Mouse (Mus musculus) cerebellum, adult 8-10 months (tissue): ENCODE results near the gene Aloxe3.

Experiments
- DNase-seq: peaks from one replicate; pipeline ENCODE4 v3.0.0; 2022

The Aloxe3 gene

DNA sequence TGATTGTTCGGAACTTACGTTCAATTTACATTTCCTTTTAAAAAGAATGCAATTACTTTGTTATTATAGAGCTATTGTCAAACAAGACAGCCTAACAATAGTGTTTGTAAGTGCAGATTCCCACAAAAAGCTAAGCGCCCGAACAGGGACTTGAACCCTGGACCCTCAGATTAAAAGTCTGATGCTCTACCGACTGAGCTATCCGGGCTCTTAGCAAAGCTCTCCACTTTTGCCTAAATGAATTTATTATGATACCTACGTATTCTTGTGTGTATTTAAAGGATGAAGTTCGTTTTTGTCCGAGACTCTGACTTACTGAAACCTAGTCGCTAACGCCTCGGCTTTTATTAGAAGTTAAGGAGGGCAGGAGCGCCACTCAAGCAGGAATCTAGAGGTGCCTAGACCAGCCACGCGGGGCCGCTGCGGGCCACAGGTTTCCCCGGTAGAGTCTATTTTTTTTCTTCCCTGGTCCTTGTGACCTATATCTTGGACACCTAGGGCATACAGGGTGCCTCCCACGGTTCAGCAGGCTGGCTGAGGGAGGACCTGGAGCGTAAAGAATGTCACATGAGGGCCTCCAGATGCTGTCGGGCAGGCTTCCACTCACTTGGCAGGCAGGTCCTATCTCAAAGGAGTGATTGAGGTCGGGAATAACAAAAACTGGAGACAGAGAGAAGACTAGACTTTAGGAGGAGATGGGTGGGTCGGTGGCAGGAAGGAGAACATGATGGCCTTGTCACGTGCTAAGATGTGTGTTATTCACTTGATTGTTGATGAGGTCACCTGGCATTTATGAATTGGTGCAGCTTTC, 450 bp upstream of the Aloxe3 start:
- peak; percentile 88 for DNase-seq

DNA sequence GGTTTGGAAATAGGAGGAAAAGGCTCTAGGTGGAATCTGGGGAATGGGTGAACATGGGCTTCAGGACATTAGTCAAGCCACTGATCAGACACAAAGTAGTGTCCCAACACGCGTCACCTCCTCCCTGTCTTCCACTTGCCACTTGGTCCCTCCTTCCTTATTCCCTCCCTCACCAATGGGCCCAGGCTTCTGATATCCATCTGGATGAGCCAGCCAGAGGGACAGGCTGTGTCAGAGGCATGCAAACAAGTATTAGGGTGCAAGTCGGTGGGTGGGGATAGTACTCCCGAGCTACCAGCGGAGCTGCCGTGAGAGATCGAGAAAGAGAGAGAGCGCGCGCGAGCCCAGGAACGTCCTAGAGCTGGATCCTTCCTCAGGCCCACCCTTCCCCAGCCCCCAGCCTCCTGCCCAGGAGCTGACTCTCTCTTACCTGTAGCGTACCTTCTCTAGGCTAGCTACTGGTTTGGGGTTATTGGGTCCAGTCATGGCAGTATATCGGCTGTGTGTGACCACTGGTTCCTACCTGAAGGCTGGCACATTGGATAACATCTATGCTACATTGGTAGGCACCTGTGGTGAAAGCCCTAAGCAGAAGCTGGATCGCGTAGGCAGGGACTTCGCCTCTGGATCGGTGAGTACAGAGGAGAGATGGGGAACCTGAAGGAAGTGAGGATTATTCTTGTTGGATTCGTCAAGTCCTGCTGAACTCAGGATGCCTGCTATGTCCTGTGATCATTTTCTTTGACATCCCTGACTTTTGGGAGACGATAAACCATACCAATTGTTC, 416 bp downstream of the Aloxe3 start:
- DNase-seq: peak; percentile 63

DNA sequence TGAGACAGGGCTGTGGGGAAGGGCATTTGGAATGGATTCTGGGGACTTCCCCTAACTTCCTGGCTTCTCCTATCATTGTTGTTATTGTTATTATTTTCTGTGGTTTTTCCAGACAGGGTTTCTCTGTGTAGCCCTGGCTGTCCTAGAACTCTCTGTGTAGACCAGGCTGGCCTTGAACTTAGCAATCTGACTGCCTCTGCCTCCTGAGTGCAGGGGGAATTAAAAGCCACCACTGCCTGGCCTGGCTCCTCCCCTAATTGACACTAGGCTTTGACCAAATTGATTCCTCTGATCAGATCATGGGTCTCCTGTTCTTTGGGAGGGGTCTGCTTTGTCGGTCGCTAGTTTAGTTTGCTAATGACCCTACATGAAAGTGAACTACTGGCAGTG, 1.0 kb downstream of the Aloxe3 start:
- no peak for DNase-seq

- no peak for DNase-seq
Observed at GRCm38 (mm10) chr11:69128426-69129122, 2.9 kb downstream of the Aloxe3 start.

DNA sequence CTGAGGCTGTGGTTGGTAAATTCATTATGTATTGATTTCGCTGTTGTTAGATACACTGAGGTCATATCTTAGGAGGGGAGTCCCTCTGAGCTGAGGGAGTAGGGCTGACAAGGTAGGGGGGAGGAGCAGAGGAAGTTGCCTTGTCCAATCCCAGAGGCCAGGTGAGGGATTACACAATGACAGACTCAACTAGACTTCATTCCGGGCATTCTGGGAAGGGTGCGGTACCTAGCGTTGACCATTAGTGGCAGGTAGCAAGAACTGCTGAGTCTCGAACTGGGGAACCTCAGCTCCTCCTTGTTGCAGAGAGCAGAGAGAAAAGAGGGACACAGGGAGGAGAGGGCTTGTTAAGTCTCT, 7.8 kb downstream of the Aloxe3 start:
- no peak for DNase-seq

DNA sequence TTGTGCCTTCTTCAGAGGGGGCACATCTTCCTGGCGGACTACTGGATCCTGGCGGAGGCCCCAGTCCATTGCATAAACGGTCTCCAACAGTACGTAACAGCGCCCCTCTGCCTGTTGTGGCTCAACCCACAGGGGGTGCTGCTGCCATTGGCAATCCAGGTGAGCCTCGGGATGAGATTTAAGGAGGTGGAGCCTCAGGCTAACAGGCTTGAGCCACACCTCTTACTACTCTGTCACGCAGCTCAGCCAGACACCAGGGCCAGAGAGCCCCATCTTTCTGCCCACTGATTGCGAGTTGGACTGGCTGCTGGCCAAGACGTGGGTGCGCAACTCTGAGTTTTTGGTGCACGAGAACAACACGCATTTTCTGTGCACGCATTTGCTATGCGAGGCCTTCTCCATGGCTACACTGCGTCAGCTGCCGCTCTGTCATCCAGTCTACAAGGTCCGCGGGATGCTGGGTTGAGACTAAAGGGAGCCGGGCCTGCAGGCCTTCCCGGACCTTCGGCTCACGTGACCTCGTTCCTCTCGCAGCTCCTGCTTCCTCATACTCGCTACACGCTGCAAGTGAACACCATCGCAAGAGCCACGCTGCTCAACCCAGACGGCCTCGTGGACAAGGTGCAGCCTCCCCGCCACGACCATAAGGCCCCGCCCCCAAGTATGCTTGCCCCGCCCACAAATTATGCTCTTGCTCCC, 8.4 kb downstream of the Aloxe3 start:
- peak; percentile 70 for DNase-seq

- no peak for DNase-seq
Observed at GRCm38 (mm10) chr11:69134622-69134968, 8.9 kb downstream of the Aloxe3 start.

- DNase-seq: no peak
Observed at GRCm38 (mm10) chr11:69135361-69135760, 9.7 kb downstream of the Aloxe3 start.

DNA sequence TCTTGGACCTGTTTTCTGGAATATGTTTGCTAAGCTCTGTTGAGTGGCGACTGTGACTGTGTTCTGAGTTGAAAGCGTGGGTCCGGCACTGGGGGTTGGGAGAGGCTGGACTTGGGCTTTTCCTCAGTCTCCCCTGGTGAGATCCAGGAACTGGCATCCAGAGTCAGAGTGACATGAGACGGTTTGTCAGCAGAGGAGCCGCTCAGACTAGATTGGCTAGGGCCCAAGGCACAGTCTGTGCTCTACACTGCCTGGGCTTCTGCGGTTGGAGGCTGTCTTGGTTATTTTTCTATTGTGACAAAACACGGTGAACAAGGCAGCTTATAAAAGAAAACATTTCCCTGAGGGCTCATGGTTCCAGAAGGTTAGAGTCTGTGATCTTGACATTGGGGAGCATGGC, 21.9 kb downstream of the Aloxe3 start:
- no peak for DNase-seq

GRCm38 (mm10) chr11:69148451-69148960, 22.8 kb downstream of the Aloxe3 start:
- DNase-seq: no peak

DNA sequence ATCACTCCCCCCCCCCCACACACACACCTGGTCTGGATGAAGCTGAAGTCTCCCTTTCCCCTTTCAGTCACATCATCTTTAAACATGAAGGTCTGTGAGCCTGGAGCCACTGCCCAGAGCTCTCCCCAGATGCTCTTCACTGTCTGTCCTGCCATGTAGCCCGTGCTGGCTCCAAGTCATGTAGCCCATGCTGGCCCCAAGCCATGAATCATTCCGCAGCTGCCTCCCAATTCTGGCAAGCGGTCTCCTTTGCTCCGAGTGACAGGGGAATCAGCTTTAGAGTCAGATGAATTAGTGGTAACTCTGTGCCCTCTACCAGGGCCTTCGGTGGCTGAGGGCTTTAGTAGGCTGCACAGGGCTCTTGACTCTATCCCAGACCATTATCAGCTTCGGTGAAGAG, 24.0 kb downstream of the Aloxe3 start:
- no peak for DNase-seq

DNA sequence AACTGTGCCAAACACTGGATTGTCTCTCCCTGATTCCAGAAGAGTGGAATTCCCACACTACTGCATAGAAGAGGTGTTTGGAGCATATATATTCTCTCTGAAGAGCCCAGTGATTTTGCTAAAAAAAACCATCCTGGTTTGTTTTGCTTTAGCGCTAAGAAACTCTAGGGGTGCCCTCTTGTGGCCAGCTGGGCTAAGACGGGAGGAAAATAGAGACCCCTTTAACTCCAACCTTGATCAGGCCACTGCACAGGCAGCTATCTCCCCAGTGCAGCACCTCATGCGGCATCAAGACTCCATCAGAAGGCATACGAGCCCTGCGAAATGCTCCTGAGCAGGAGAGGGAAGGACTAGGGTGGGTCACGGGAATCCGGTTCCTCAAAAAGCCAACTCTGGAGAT, 24.7 kb downstream of the Aloxe3 start:
- DNase-seq: peak; percentile 73

GRCm38 (mm10) chr11:69151004-69151403, 25.3 kb downstream of the Aloxe3 start:
- DNase-seq: no peak

- DNase-seq: no peak
Observed at GRCm38 (mm10) chr11:69153831-69154230, 28.1 kb downstream of the Aloxe3 start.

DNA sequence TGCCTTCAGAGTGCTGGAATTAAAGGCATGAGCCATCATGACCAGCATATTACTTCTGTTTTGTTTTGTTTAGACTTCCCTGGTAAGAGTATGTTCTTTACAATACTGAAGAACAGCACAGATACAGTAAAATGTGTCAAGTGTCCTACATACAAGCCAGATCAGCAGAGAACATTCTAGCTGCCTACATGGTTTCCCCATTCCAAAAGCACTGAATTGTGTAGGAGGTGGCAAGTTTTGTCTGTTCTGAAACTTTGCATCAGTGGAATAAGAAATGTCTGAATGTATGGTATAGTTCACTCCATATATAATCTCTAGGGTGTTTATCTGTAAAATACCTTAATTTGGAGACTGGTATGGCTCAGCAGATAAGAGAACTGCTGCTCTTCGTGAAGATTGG, 29.7 kb downstream of the Aloxe3 start:
- DNase-seq: no peak

- DNase-seq: no peak
Observed at GRCm38 (mm10) chr11:69156800-69157199, 31.1 kb downstream of the Aloxe3 start, which contains the start of gene Alox12b. TSS of gene Alox12b (plus strand) at chr11:69156989.

- no peak for DNase-seq
Observed at GRCm38 (mm10) chr11:69169313-69169712, 43.6 kb downstream of the Aloxe3 start.

DNA sequence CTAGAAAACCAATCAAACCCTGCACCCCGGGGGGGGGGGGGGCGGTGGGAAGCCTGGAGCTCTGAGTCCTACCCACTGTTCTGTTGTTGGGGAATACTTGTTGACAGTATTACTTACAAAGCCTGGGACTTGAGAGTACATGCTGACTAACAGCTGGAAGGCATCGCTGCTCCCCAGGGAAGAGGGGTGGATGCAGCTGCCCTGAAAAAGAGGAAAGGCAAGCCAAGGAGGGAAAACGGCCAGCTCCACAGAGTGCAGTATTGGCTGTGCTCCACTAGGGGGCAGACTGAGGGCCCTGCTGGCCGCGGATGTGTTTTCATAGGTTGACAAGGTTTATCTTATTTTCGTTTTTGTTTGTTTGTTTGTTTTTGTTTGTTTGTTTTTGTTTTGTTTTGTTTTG, 45.9 kb downstream of the Aloxe3 start:
- peak; percentile 51 for DNase-seq

- no peak for DNase-seq
Observed at GRCm38 (mm10) chr11:69172606-69173005, 46.9 kb downstream of the Aloxe3 start.

- DNase-seq: no peak
Observed at GRCm38 (mm10) chr11:69174722-69175121, 49.0 kb downstream of the Aloxe3 start.

DNA sequence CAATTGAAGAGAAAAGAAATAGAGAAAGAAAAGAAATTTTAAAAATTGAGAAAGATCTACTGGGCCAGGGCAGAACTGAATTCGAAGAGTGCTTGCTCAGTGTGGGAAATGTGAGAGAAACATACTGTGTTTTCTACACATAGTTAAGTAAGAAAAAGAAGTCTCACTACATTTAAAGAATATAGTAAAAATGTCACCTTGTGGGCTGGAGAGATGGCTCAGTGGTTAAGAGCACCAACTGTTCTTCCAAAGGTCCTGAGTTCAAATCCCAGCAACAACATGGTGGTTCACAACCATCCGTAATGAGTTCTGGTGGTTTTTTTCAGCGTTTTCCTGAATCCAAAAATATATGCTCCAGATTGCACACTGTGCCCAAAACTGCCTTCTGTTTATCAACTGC, 52.8 kb downstream of the Aloxe3 start:
- DNase-seq: no peak

DNA sequence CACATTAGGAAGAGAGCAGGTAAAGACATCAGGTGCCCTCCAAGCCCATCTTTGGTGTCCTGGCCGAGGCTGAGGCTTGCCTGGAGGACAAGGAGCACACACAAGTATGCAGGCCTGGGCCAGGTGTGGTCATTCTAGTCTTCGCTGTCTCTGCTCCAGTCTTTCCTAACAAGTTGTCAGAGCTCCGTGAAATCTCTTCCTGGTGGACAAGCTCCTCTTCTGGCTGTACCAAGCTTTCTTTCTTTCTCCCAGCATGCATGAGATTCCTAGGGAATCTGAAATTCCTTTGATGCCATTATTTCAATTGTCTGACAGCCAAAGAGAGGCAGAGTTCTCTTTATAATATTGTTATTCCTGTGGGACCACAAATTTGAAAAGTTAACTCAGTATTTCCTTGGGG, 53.8 kb downstream of the Aloxe3 start:
- no peak for DNase-seq

- no peak for DNase-seq
Observed at GRCm38 (mm10) chr11:69180120-69180519, 54.4 kb downstream of the Aloxe3 start.
